Mouse (Mus musculus): ENCODE measurements around the gene Stim1.

- TF ChIP-seq CTCF (IDR thresholded peaks at IDR 0.05; ENCODE audit: borderline replicate concordance, insufficient read depth, low read depth, low read length): no peak
- no peak for TF ChIP-seq POLR2A (IDR thresholded peaks at IDR 0.05; ENCODE audit: borderline replicate concordance, insufficient read depth, low read length)
Observed at GRCm38 (mm10) chr7:102305596-102305995, 38.0 kb downstream of the Stim1 start.
